Mouse (Mus musculus): Measurements from ENCODE around the gene Vps53.

DNA sequence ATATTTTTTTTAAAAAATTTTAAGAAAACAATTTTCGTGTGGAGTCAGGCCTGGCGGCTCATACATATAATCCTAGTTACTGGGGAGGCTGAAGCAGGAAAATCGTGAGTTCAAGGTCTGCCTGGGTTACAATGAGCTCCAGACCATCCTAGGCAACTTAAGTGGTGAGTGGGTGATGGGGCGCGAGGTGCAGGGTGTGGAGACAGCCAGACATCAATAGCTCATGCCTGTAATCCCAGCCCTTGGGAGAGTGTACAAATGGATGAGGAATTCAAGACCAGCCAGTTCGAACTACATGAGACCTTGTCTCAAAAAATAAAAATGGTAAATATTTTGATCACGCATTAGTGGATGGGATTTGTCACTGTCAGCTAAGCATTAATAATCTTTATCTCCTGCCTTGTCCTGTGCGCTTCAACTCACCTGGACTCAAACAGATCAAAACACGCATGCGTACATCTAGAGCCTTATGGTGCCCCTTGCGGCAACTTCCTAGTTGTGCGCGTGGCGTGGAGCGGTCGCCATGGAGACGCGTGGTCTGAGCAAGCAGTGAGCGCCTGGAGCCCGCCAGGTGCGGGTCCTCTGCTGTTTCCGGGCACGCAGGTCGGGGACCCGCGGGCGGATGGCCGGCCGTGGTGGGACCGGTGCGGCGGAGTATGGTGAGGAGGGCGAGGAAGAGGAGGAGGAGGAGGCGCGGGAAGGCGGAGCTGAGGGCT, 179.8 kb downstream of the Vps53 start, which contains the start of gene 1700016K19Rik:
- TF ChIP-seq POLR2A (IDR thresholded peaks at IDR 0.05; ENCODE audit: borderline replicate concordance, extremely low read depth, low read depth, low read length) = no peak
- TF ChIP-seq CTCF (IDR thresholded peaks at IDR 0.05; ENCODE audit: insufficient read depth, low read length) = peak; percentile 62

Data from lung, adult 2 months (tissue).